Mouse (Mus musculus) gastrocnemius, postnatal 14 days (tissue): ENCODE results near the gene Reps1. TPM values are rescaled to one million over a fixed set of nuclear protein-coding genes. Genes with fewer than 3 reads are reported as not detected.

Experiments
- DNase-seq: peaks from one replicate; pipeline ENCODE4 v3.0.0; 2021; ENCODE audit warnings: mixed read lengths
- intact Hi-C: fragments of 180-260 bp; cut with DNase I; formaldehyde crosslinking; loops from one replicate; pipeline ENCODE4 v1.15.1; 2025; ENCODE audit warnings: low total_unique reads
- long read RNA-seq, 2 experiments: library from polyadenylated mRNA; stranded (forward); transcript quantifications; one replicate each; pipeline ENCODE4 v2.0.0; 2021
- total RNA-seq, 2 experiments: library from RNA; stranded (reverse); gene quantifications; 2 replicates each; pipeline ENCODE4 v1.2.3; 2021

The Reps1 gene
- 10 to 100 TPM; 23.0 to 29.6 TPM for total RNA-seq
- long read RNA-seq, experiment 1, partial matches to known transcripts: 1 of 16 reads
- long read RNA-seq, experiment 1, other reads (novel, unspliced or antisense): 10 of 16 reads
- long read RNA-seq, experiment 2, transcript Reps1-210 (19 exons, 2,537 nt): major isoform, 8 of 32 reads
- long read RNA-seq, experiment 2, transcript Reps1-201 (20 exons, 2,595 nt): minor isoform, 5 of 32 reads
- long read RNA-seq, experiment 2, partial matches to known transcripts: 4 of 32 reads
- long read RNA-seq, experiment 2, other reads (novel, unspliced or antisense): 15 of 32 reads

DNA sequence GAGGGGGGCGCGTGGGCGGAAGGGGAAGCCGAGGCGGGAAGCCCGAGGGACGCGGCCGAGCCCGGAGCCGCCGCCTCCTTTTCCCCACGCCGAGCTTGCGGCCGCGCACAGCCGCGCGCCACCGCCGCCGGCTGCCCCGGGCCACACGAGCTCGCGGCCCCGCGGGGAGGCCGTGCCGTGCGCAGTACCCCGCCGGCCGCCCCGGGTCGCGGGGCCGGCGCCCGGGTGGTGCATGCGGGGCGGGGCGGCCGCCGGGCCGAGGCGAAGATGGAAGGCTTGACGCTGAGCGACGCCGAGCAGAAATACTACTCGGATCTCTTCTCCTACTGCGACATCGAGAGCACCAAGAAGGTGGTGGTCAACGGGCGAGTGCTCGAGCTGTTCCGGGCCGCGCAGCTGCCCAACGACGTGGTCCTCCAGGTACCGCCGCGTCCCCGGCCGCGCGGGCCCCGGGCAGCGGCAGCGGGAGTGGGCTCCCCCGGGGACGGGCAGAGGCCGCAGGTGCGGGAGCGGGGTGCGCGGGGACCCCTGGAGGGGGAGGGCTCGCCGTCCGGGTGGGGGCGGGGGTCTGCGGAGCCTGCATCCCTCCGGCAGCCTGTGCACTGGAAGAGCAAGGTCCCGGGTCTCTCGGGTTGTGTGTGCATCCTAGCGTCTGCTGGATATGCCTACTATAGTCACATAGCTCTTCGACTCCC is at the start of gene Reps1:
TSS of gene Reps1 (plus strand) at position 166 of the 695 bp plus-strand sequence.
- intact Hi-C loops: loop anchor here (2.0 to 5.0 kb wide), 2 partner anchors 46 to 141 kb away; no protein-coding TSS in a partner anchor
- peak; percentile 39 for DNase-seq

DNA sequence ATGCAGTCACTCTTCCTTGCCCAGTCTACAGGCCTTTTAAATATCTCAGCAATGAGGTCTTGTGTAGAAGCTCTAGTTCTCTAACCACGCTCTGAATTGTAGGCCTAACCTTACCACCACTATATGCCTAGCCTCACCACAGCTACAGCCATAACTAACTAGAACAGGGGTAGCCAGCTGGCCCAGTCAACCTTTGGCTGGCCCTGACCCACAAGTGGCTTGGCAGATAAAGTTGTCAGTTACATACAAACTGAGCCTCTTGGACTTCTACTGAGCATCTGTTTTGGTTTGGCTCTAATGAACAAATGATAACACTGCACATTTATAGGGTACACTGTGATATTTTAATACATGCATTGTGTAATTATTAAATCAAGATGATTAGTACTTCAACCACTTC is 48.9 kb upstream of the Reps1 start:
- peak; percentile 35 for DNase-seq
- intact Hi-C loops: no loop called here

DNA sequence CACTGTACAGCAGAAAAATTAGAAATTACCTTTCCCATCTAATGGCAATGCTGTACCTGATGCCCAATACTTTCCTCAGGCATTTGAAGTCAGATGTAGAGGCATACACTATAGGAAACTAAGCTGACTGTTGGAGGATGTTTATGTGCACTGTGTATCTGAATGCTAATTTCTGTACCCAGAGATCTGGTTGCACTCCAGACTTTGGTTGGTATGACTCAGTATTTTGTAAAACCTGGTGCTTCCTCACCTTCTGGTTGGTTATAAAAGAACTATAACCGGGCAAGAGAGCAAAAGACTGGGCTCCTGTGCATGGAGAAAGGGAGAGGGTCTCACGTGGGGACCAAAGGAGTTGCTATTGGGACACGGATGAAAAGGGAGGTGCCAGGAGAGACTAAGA is 48.4 kb upstream of the Reps1 start:
- no peak for DNase-seq
- intact Hi-C loops: no loop called here

DNA sequence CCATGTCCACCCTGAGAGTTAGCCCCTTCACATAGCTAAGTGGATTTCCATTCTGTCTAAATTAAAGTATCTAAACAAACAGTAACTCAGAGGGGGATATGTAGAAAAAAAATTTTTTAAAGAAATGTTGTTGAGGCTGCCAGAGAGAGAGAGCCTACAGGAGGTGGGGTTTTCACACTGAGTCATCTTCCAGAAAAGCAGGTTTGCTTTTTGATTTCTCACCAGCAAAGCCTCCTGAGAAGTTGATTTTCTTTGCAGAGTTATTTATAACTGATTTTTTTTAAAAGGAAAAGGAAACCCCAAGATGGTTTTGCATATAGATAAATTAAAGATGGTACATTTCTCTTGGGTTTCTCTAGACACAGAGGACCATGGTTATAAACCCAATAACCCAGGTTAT is 47.5 kb upstream of the Reps1 start:
- DNase-seq: no peak
- intact Hi-C loops: no loop called here

DNA sequence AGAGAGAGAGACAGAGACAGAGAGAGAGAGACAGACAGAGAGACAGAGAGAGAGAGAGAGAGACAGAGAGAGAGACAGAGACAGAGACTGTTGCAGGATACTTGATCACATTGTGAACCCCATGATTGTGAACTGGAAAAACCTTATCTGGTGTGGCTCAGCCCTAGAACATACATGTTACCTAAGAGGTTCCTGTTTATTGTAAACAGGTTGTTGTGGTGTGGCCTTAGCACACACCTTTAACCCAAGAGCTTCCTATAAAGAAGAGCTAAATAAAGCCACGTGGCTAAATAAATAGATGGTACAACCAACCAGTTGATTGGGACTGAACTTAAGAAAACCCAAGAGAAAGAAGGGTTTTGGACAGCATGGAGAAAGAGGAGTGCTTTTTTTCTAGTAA is 45.9 kb upstream of the Reps1 start:
- intact Hi-C loops: no loop called here
- DNase-seq: no peak

DNA sequence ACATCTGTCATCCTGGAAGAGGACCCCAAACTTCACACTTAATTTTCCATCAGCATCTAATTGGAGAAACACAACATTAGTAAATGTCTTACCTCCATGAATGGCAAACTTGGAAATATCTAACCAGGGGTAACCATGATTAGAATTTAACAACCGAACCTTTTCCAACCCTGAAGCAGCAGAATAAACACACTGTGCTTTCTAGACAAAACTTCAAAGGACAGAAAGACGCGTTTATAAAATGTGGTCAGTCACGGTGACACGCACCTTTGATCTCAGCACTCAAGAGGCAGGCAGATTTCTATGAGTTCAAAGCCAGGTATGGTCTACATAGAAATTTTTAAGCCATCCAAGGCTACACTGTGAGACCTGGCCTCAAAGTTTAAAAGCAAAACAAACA is 43.9 kb upstream of the Reps1 start:
- intact Hi-C loops: no loop called here
- DNase-seq: no peak

DNA sequence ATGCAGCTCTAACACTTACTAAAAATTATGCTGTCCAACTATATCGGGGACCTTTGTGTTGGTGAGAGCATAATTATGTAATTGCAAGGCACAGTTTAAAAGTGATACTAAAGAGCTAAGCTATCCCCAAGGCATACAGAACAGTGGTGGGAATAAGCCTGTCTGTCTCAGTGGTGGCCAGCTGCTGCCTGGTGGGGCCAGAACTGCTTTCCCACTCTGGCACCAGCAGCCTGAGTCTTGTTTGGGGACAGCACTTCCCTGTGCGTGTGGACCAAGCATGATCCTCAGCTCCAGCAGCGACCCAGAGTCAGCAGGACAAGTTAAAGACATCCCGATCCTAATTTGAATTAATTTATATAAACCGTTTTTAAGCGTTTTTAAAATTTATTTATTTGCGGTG is 35.2 kb upstream of the Reps1 start:
- intact Hi-C loops: no loop called here
- peak; percentile 24 for DNase-seq

DNA sequence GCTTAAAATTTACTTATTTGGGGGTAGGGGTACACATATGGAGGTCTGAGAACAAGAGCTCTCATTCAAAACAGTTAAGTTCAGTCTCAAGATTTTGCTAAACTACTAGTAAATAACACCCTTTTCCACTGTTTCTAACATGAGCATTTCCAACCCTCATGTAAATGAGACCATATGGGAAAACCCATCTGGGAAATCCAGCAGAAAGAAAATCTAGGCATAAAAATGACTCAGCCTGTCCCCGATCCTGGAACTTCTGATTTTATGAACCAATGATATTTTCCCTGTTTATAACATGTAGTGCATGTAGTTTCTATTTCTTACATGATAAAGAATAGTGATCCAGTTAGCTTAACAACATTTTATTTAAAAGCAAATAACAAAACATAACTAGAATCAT is 34.8 kb upstream of the Reps1 start:
- intact Hi-C loops: no loop called here
- DNase-seq: no peak

DNA sequence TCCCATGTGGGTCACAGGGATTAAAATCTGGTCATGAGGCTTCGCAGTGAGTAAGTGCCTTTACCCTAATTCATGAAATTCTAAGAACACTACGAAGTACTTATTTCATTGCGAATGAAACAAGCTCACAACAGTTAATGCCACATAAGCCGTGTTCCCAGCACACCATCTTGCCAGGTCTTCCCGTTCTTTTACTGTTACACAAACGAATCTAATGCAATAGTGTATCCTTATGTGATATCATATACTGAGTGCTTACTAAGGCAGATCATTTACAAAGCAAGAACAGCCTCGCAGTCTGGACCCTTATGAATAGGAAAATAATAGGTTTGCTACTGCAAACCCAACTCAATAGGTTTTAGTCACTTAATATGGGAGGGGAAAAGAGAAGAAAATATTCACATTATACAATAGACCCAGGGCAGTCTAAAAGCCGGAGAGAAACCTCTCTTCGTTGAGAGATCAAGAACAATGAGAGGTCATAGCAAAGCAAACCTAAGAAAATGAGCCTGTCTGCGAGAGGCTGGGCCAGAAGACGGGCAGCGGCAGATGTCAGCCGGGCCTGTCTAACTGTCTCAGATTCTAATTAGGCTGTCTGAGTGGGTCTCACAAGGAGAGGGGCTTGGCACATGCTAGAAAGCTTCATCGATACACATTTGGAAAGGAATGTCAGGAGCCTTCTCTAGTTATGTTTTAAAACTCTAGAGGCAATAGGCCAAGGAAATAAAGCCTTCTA is 33.9 kb upstream of the Reps1 start:
- DNase-seq: peak; percentile 17
- intact Hi-C loops: no loop called here

DNA sequence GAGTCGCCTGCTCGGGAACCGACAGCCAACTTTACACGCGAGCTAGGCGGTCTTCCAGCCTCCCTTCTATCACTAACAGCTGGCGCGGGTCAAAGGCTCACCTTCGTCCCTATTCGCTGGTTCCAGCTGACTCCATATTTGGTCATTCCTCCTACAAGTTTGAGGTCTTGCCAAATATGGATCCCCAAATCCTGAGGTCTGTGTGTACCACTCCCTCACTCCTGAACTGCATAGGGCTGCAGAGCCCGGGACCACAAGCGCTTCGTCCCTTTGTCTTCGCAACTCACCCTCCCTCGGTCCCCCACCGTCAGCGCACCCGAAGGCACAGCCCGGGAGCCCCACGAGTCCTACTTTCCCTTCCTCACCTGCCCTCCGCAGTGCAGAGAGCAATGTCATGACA is 33.3 kb upstream of the Reps1 start:
- intact Hi-C loops: no loop called here
- peak; percentile 70 for DNase-seq

DNA sequence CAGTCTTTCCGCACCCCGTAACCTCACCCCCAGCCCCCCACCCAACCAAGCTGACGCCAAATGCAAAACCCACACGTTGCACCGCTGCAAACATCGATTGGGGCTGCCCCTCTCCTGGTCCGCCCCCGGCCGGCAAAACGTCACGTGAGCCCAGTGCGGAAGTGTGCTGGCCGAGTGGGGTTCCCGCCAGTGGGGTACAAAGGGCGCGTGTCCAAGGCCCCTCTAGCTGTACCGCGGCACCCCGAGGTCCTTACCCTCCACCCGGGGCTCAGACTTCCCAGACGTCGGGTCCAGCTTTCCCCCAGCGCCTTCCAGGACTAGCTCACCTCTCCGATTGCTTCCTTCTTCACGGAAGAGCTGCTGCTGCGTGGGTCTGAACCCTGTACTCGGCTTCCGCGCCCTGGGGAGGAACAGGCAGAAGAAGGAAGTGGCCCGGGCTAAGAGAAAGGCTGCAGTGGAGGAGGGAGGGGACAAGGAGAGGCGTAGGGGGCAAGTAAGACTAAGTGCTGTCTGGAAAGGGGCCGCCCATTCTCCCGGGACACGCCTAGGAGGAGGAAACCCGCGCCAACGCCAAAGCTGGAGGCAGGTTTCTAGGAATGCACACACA is 32.8 kb upstream of the Reps1 start, which contains the start of gene Abracl:
TSS of gene Abracl (minus strand) at position 548 of the 607 bp plus-strand sequence.
- peak; percentile 72 for DNase-seq
- intact Hi-C loops: no loop called here

DNA sequence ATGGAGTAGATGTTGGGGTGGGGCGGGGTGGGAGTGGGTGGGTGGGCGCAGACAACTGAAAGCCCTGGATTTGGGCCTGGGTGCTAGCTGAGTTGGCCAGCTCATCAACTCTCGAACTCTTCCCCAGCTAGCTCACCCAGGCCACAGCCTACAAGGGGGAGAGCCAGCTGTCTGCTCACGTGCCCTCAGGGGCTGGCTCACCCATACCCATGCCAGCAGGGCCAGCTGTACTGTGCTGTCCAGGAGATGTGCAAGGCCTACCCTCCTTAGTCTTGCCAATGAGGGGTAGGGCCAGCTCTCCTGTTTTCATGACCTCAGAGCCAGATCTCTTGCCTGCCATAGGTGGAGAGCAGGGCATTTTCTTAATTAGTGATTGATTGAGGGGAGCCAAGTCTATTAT is 21.3 kb upstream of the Reps1 start:
- no peak for DNase-seq
- intact Hi-C loops: no loop called here

DNA sequence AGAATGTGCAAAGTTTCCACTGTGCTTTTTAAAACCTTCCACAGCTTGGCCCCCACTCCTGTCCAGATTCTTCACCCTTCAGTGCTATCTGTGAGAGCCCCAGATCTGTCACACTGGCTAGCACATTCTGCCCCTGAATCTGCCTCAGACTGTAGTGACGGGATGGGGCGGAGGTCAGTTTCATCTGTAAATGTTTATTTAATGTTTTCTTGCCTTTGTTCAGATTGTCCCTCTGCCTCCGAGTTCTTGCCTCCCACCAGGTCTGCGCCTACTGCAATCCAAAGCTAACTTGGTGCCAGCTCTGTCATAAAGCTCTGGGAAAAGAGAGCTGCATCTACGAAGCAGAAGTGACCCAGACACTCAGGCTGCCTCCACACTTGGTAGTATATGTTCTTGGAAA is 18.8 kb upstream of the Reps1 start:
- no peak for DNase-seq
- intact Hi-C loops: no loop called here

DNA sequence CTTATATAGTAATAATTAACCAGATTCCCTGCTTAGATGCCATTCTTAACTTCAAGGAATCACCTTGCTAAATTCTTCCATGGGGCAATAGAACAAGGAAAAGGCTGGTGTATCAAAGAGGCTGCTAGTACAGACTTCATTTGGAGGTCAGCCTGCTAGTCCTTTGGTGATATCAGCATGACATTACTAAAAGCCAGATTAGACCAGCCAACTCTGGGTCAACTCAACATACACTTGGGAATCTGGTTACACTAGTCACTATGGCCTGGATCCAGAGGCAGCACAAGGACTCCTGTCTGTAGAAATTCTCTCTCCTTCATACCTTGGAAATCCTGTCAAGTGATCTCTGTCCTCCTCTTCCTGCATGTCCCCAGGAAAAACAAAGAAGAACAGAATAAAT is 9.3 kb upstream of the Reps1 start:
- intact Hi-C loops: no loop called here

DNA sequence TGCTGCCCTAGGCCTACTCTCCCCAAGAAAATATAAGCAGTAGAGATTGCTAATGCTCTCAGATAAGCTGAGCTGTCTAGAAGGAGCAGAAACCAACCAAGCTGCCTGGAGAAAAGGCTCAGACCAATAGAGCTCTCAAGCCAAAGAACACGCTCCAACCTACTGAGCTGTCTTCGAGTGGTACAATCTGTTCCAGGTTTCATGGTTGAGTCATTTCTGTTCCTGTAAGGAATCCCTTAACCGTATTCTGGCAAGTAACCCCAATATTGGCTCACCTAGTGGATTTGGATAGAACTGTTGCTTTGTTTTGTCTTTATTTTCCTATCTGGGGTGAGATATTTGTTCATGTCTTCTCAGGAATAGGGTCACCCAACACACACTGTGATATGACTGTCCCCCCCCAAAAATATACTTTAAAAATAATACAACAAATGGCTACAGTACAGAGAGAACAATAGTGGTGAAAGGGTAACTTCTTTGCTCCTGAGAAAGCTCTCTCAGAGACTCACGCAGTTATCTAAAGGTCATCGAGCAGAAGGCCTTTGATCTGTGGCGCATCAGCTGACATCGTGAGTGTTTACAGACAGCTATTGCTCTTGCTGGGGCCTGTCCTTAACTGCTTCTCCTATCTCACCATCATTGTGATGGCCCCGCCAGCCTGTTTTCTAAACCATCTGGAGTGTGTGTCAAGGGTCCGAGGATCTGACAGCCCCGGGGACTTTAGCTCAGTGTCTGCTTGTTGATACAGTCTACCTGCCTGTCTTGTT is 8.1 kb upstream of the Reps1 start:
- DNase-seq: no peak
- intact Hi-C loops: no loop called here

More for the DNA sequence above, 9.3 kb upstream of the Reps1 start:
- DNase-seq: no peak

DNA sequence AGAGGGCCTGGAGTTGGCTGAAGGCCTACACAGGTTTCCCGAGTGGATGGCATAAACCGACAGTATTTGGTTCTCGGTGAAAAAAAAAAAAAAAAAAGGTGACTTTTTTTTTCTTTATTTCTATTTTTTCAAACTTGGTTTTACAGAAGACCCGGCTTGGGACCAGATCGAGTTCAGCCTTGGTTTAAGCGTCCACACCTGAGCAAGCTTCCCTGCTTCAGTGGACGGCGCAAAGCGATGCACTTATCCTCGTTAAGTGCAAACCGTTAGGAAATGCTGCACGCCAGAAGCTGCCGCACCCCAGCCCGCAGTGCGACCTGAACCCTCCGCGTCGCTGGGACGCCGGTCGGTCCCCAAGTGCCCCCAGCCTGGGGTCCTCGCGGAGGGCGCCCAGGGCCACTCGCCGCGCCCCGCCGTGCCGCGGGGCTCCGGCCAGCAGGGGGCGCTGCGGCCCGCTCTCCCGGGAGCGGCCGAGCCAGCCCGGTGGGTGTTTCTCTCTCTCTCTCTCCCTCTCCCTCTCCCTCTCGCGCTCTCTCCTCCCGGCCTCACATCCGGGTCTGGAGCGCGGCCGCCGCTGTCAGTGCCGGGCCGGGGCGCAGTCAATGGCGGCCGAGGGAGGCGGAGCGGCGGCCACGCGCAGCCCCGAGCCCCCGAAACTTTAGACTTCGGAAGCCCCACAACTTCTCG is 509 bp upstream of the Reps1 start:
- peak; percentile 86 for DNase-seq
- intact Hi-C loops: loop anchor here (2.0 to 5.0 kb wide), 2 partner anchors 47 to 142 kb away; no protein-coding TSS in a partner anchor

DNA sequence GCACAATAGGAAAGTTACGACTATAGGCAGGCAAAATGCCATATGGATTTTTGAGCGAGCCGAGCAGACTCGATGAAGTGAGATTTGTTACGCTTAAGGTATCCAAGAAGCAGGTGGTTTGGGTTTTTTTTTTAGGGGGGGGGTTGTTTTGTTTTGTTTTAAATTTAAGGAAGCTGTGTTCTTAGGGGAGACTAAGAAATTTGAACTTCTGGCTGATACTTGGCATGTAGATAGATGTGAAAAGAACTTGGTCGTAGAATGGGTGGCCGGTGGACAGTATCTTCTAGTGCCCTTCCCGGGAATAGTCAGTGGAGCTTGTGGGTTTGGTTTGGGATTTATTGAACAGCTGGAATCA is 707 bp downstream of the Reps1 start:
- intact Hi-C loops: loop anchor here (5.0 kb wide), 1 partner anchor 46 kb away; no protein-coding TSS in a partner anchor
- DNase-seq: no peak

DNA sequence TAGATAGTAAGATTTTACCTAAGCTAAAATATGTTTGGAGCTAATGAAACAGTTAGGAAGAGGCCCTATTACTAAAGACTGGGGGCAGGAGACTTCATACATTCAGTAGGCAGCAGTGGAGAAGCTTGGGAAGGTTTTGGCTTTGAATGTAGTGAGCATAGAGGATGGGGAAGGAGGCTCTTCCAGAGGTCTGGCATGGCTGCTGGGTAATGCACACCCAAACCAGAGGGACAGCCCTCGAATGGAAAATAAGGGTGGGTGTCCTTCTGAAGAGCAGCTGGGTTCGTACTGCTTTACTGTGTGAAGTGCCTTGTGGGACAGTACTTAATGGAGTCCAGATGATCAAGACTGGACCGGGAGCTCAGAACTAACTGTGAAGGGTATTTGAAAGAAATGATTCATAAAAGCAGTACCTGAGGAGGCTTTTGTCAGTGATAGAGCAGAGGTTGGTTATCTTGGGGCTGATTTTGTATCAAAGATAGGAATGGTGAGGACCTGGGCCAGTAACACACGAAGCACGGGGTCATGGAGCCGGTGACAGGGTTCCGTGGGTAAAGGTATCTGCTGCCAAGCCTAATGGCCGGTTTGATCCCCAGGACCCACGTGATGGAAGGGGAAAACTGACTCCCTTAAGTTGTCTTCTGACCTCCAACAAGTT is 3.1 kb downstream of the Reps1 start:
- no peak for DNase-seq
- intact Hi-C loops: loop anchor here (5.0 kb wide), 1 partner anchor 43 kb away; no protein-coding TSS in a partner anchor
